Comparison of ENCODE assay signal across 13 mouse cellular contexts in the genomic region with DNA sequence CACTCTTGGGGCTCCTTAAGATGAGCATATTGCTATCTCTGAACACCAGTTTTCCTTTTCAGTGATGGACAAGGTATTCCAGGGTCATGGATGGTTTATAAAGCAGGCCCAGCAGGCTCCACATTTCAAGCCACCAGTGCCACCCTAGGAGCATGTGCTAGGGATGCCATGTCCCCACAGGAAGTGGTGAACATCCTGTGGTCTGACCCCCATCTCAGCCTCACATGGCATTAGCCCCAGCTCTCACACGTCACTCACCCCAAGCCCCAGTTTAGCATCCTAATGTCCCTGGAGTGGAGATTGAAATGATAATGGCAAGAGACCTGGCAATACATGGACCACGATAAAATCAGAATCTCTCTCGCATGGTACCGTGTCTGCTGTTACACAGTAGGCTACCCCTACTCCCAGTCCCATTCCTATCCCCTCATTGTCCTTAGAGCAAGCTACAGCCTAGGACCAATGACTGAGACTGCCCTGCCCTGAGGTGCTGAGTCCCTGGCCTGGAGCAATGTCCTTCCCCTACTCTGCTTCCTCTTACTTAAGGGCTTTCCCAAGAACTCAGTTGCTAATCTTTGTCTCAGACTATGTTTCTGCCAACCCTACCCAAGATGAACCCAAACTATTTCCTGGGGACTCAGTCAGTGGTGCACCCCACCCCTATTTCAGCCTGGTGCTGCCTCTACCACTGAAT. TPM values are rescaled to one million over a fixed set of nuclear protein-coding genes. Genes with fewer than 3 reads are reported as not detected.
DNase-seq lines count a peak whose midpoint lies in the region; ATAC-seq lines count a peak whose summit lies in the region.
"Had no signal": no experiment of that assay in that cellular context is flagged by ENCODE, and none has a peak within 500 bp of the region (broad histone marks: within the 10 kb centered on the region; RNA-seq: fewer than 3 reads in every experiment).

No protein-coding gene starts in this region.

- H3K4me2 ChIP-seq in forebrain, embryonic 13.5 days: no peak overlapping the region
- no peak overlapping the region for H3K4me2 ChIP-seq in limb, embryonic 11.5 days (ENCODE audit: low read depth, severe bottlenecking)
- H3K4me2 ChIP-seq: forebrain, embryonic 12.5 days had no signal

- no peak for ATAC-seq in forebrain, embryonic 13.5 days
- ATAC-seq in limb, embryonic 11.5 days (ENCODE audit: insufficient number of reproducible peaks, low FRiP score, low TSS enrichment, low read depth): no peak

- WGBS in forebrain, embryonic 10.5 days: 86% methylated on average over 4 of the region's 4 CpGs
- 77% methylated on average over 4 of the region's 4 CpGs for whole genome bisulfite sequencing in forebrain, embryonic 13.5 days
- 89% methylated on average over 4 of the region's 4 CpGs for WGBS in limb, embryonic 11.5 days

- peaks cover 93% of the 10 kb centered on the region for H3K27me3 ChIP-seq in forebrain, embryonic 10.5 days (ENCODE audit: poor library complexity, severe bottlenecking)
- 0 out of 2 replicates have a peak, but pooled peaks cover 7% of the 10 kb centered on the region for H3K27me3 ChIP-seq in forebrain, embryonic 13.5 days
- H3K27me3 ChIP-seq in limb, embryonic 11.5 days (ENCODE audit: control insufficient read depth, insufficient read depth, low read length): peaks cover 3% of the 10 kb centered on the region; the same call in 1 of the 2 replicates
- peaks cover 49% of the 10 kb centered on the region for H3K27me3 ChIP-seq in megakaryocyte, embryonic 14.5 days (replicated peaks)

- no peak overlapping the region for H3K4me3 ChIP-seq in forebrain, embryonic 10.5 days
- H3K4me3 ChIP-seq in forebrain, embryonic 13.5 days: no peak overlapping the region
- H3K4me3 ChIP-seq in limb, embryonic 11.5 days (ENCODE audit: low read depth, low read length): no peak overlapping the region
- peak overlapping the region; percentile 76 for H3K4me3 ChIP-seq in megakaryocyte, embryonic 14.5 days (replicated peaks)
- H3K4me3 ChIP-seq: forebrain, embryonic 12.5 days; heart, adult 2 months had no signal

- no peak overlapping the region for H3K9ac ChIP-seq in forebrain, embryonic 13.5 days
- peak overlapping the region; percentile 27; the same call in 1 of the 2 replicates for H3K9ac ChIP-seq in limb, embryonic 11.5 days (ENCODE audit: low read length)
- H3K9ac ChIP-seq: forebrain, embryonic 12.5 days had no signal

- H3K4me1 ChIP-seq in forebrain, embryonic 10.5 days: peaks cover 73% of the 10 kb centered on the region
- peaks cover 52% of the 10 kb centered on the region for H3K4me1 ChIP-seq in forebrain, embryonic 13.5 days
- peaks cover 58% of the 10 kb centered on the region for H3K4me1 ChIP-seq in limb, embryonic 11.5 days (ENCODE audit: control insufficient read depth, insufficient read depth, low read length)
- peaks cover 96% of the 10 kb centered on the region for H3K4me1 ChIP-seq in megakaryocyte, embryonic 14.5 days

- H3K9me3 ChIP-seq in forebrain, embryonic 10.5 days: no peaks in the 10 kb centered on the region
- no peaks in the 10 kb centered on the region for H3K9me3 ChIP-seq in forebrain, embryonic 13.5 days (replicated peaks)
- H3K9me3 ChIP-seq in limb, embryonic 11.5 days (ENCODE audit: control insufficient read depth, low read length): no peaks in the 10 kb centered on the region
- no peaks in the 10 kb centered on the region for H3K9me3 ChIP-seq in megakaryocyte, embryonic 14.5 days
- H3K9me3 ChIP-seq: forebrain, embryonic 12.5 days had no signal

- H3K36me3 ChIP-seq in forebrain, embryonic 10.5 days (replicated peaks): no peaks in the 10 kb centered on the region
- H3K36me3 ChIP-seq in forebrain, embryonic 13.5 days (ENCODE audit: poor library complexity, severe bottlenecking): no peaks in the 10 kb centered on the region
- no peaks in the 10 kb centered on the region for H3K36me3 ChIP-seq in limb, embryonic 11.5 days (ENCODE audit: control insufficient read depth, insufficient read depth, low read length)
- H3K36me3 ChIP-seq in megakaryocyte, embryonic 14.5 days (replicated peaks; ENCODE audit: low read length): no peaks in the 10 kb centered on the region
- H3K36me3 ChIP-seq: forebrain, embryonic 12.5 days had no signal

- DNase-seq in forebrain, embryonic 10.5 days (ENCODE audit: extremely low spot score, low spot score): no peak
- peak; percentile 49 for DNase-seq in CD4-positive helper T cell, adult 2 months (ENCODE audit: low read depth, low spot score)
- DNase-seq in limb, embryonic 11.5 days (ENCODE audit: low spot score): no peak
- DNase-seq in adrenal gland, postnatal 36 days: no peak
- DNase-seq in embryo, embryonic 11 days: no peak
- no peak for DNase-seq in right cerebral cortex, postnatal 10 days (ENCODE audit: low spot score in 2 of 2)
- DNase-seq: adrenal gland, postnatal 14 days; cerebellum, postnatal 36 days; heart, adult 2 months; kidney, postnatal 36 days had no signal

- 0 out of 2 replicates have a peak overlapping the region, but pooled peaks have one; percentile 62 for H3K27ac ChIP-seq in forebrain, embryonic 10.5 days
- H3K27ac ChIP-seq in forebrain, embryonic 13.5 days: no peak overlapping the region
- no peak overlapping the region; the same call in 1 of the 2 replicates for H3K27ac ChIP-seq in limb, embryonic 11.5 days (replicated peaks; ENCODE audit: low read depth, low read length)
- H3K27ac ChIP-seq: forebrain, embryonic 12.5 days; heart, adult 2 months had no signal

RNA-seq across cellular contexts. Expression of a gene that starts 10.7 kb away (rescaled TPM):
- polyA plus RNA-seq in forebrain, embryonic 10.5 days (2016; fragmentation: Nextera tagmentation; extraction: Ambion mirVana): 4.0 and 4.8 TPM in 2 replicates
- 10.4 and 11.3 TPM in 2 replicates for polyA plus RNA-seq in forebrain, embryonic 13.5 days (2015; fragmentation: Nextera tagmentation; extraction: Ambion mirVana)
- polyA plus RNA-seq in limb, embryonic 11.5 days (2014; fragmentation: Nextera tagmentation; extraction: Ambion mirVana): 3.0 and 3.9 TPM in 2 replicates
- polyA plus RNA-seq in megakaryocyte, embryonic 14.5 days (2012; ENCODE audit: insufficient read depth, low replicate concordance): not detected in 2 replicates
- total RNA-seq in adrenal gland, postnatal 36 days (2021): 1 to 10 TPM; 1.3 to 4.0 TPM

RNA-seq across cellular contexts. Expression of a gene that starts 59.6 kb away (rescaled TPM):
- polyA plus RNA-seq in forebrain, embryonic 10.5 days (2016; fragmentation: Nextera tagmentation; extraction: Ambion mirVana): 3.7 and 3.9 TPM in 2 replicates
- 3.3 and 4.4 TPM in 2 replicates for polyA plus RNA-seq in forebrain, embryonic 13.5 days (2015; fragmentation: Nextera tagmentation; extraction: Ambion mirVana)
- polyA plus RNA-seq in limb, embryonic 11.5 days (2014; fragmentation: Nextera tagmentation; extraction: Ambion mirVana): 4.1 and 5.8 TPM in 2 replicates
- 9.2 and 14.0 TPM in 2 replicates for polyA plus RNA-seq in megakaryocyte, embryonic 14.5 days (2012; ENCODE audit: insufficient read depth, low replicate concordance)
- total RNA-seq in adrenal gland, postnatal 36 days (2021): 10 to 100 TPM; 52.5 to 66.7 TPM
